Mouse (Mus musculus): ENCODE data around the gene Gan.

GRCm38 (mm10) chr8:117167243-117167883 is 9.4 kb downstream of the Gan start:
- TF ChIP-seq CTCF (IDR thresholded peaks at IDR 0.05; ENCODE audit: borderline replicate concordance, insufficient read depth, low read depth, low read length) (no peak), POLR2A (IDR thresholded peaks at IDR 0.05; ENCODE audit: borderline replicate concordance, insufficient read depth, low read length) (no peak)
